Mouse (Mus musculus) heart, embryonic 12.5 days (tissue): Measurements from ENCODE around the gene Eid3. TPM values are rescaled to one million over a fixed set of nuclear protein-coding genes. Genes with fewer than 3 reads are reported as not detected.

Source experiments
- ATAC-seq: fragments of 200-750 bp; cut with Nextera tagmentation; 2 replicates; pipeline ENCODE4 v1.8.0; 2017; ENCODE audit warnings: moderate TSS enrichment, moderate library complexity; ENCODE audit not compliant: insufficient number of reproducible peaks, low FRiP score
- H3K27ac ChIP-seq: fragments of 300-500 bp; sonication (generic); 2 replicates; pipeline ENCODE4 v1.5.1; 2016; ENCODE audit warnings: mild to moderate bottlenecking, moderate library complexity; ENCODE audit not compliant: poor library complexity, severe bottlenecking
- H3K27me3 ChIP-seq: fragments of 300-500 bp; sonication (generic); replicated peaks from 2 replicates; pipeline ENCODE4 v1.6.1; 2016; ENCODE audit warnings: mild to moderate bottlenecking, moderate library complexity
- H3K36me3 ChIP-seq: fragments of 300-500 bp; sonication (generic); 2 replicates; pipeline ENCODE4 v1.6.1; 2016; ENCODE audit warnings: mild to moderate bottlenecking, moderate library complexity
- H3K4me1 ChIP-seq: fragments of 300-500 bp; sonication (generic); replicated peaks from 2 replicates; pipeline ENCODE4 v1.6.1; 2016; ENCODE audit warnings: mild to moderate bottlenecking
- H3K4me2 ChIP-seq: fragments of 300-500 bp; sonication (generic); 2 replicates; pipeline ENCODE4 v1.6.1; 2016; ENCODE audit warnings: mild to moderate bottlenecking, moderate library complexity
- H3K4me3 ChIP-seq: fragments of 300-500 bp; sonication (generic); 2 replicates; pipeline ENCODE4 v1.5.1; 2016; ENCODE audit warnings: mild to moderate bottlenecking
- H3K9ac ChIP-seq: fragments of 300-500 bp; sonication (generic); 2 replicates; pipeline ENCODE4 v1.6.1; 2016; ENCODE audit warnings: mild to moderate bottlenecking, moderate library complexity
- H3K9me3 ChIP-seq: fragments of 300-500 bp; sonication (generic); replicated peaks from 2 replicates; pipeline ENCODE4 v1.6.1; 2016; ENCODE audit warnings: mild to moderate bottlenecking, moderate library complexity
- WGBS: fragments of 180-500 bp; shearing (Covaris S2); methylation state at CpG from one replicate; pipeline ENCODE4 v1.1.7; 2016; 5-methylcytosine and 5-hydroxymethylcytosine counted together
- polyA plus RNA-seq: library from polyadenylated mRNA; unstranded; fragments of >200 nt; fragmentation: Nextera tagmentation; extraction: Ambion mirVana; gene quantifications from 2 replicates; pipeline ENCODE4 v1.2.1, GENCODE M21; 2016

Gene Eid3
- polyA plus RNA-seq, 1 experiment from 2014 or later = 0.31 TPM

DNA sequence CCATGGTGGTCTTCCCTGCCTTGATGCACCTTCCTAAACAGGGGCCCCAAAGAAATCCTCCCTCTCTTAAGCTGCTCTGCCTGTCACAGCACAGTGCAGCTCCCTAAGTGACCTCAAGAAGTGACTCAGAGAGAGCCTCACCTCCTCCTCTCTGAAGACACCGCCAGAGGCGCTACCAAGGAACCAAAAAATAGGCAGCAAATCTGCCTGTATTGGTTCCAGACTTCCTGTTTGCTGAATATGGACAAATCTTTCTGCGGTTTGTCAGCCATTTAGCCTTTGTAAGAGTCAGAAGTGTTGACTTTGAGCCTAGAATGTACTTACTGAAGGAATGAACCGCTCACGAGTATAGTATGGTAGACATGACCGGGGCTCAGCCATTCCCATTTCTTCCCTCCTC, 47.3 kb downstream of the Eid3 start:
- no peaks in the 10 kb centered on the region for H3K4me1 ChIP-seq
- no peak overlapping the region for H3K4me3 ChIP-seq
- H3K27ac ChIP-seq = no peak overlapping the region
- H3K36me3 ChIP-seq = no peaks in the 10 kb centered on the region
- WGBS = 78% methylated on average over 6 of the region's 6 CpGs
- 0 out of 2 replicates have a peak, but pooled peaks cover 5% of the 10 kb centered on the region for H3K27me3 ChIP-seq
- H3K9ac ChIP-seq = no peak overlapping the region
- no peaks in the 10 kb centered on the region for H3K9me3 ChIP-seq
- H3K4me2 ChIP-seq = no peak overlapping the region
- no peak for ATAC-seq

Other genes with a start within 250 kb of the Eid3 start
- 35.0 and 37.5 TPM in 2 replicates for gene 1190007I07Rik, start 243.4 kb upstream of the Eid3 start, polyA plus RNA-seq
- gene Tdg, start 236.8 kb upstream of the Eid3 start, polyA plus RNA-seq = 112 and 115 TPM in 2 replicates
- 2.1 and 2.6 TPM in 2 replicates for gene Glt8d2, start 176.0 kb upstream of the Eid3 start, polyA plus RNA-seq
- gene Hcfc2, start 170.5 kb upstream of the Eid3 start, polyA plus RNA-seq = 52.0 and 53.5 TPM in 2 replicates
- 28.1 and 29.3 TPM in 2 replicates for gene Nfyb, start 102.5 kb upstream of the Eid3 start, polyA plus RNA-seq
- 90.9 and 92.6 TPM in 2 replicates for gene Txnrd1, start 32.7 kb upstream of the Eid3 start, polyA plus RNA-seq
- gene Chst11, start 118.9 kb downstream of the Eid3 start, polyA plus RNA-seq = 3.5 and 4.1 TPM in 2 replicates